In the genomic region with DNA sequence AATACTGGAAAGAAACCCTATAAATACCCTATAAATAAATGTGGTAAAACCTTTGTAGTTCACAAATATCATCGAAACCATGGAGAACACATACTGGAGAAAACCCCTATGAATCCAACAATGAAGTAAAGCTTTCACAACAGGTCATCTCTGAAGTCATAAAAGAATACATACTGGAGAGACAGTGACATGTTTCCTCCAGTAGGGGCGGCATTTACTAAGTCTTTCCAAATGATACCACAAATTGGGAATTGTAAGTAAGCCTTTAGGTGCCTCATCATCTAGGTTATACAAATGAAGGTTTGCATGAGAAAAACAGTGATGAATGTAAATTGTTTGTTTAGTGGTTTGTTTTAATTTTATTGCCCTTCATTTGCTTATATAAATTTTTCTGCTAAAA, we compare ENCODE assay signal across 9 mouse cellular contexts. TPM values are rescaled to one million over a fixed set of nuclear protein-coding genes. Genes with fewer than 3 reads are reported as not detected.
DNase-seq lines count a peak whose midpoint lies in the region; ATAC-seq and TF ChIP-seq lines count a peak whose summit lies in the region.
"Had no signal": no experiment of that assay in that cellular context is flagged by ENCODE, and none has a peak within 500 bp of the region (broad histone marks: within the 10 kb centered on the region; RNA-seq: fewer than 3 reads in every experiment).

No protein-coding gene starts in this region.

- H3K9ac ChIP-seq in heart, embryonic 11.5 days (ENCODE audit: low read depth, low read length), result no peak overlapping the region

- no peak overlapping the region for H3K4me2 ChIP-seq in heart, embryonic 11.5 days

- WGBS in lung, adult 2 months, result 35% methylated on average over 2 of the region's 2 CpGs
- 45% methylated on average over 2 of the region's 2 CpGs for WGBS in heart, embryonic 11.5 days (ENCODE audit: insufficient replicate concordance)

- H3K36me3 ChIP-seq in heart, embryonic 11.5 days (ENCODE audit: control insufficient read depth, insufficient read depth, low read length), result no peaks in the 10 kb centered on the region

- peak; percentile 8 for DNase-seq in heart, postnatal 4 days
- no peak for DNase-seq in heart, adult 9 months (ENCODE audit: low spot score in 2 of 2)
- DNase-seq in A20 (ENCODE audit: low read depth, low spot score) (peak; percentile 24), NIH3T3 (ENCODE audit: low read depth) (peak; percentile 48)
- DNase-seq in lung, adult 2 months, result no peak
- DNase-seq in left cerebral cortex, postnatal 25 days (ENCODE audit: low spot score in 2 of 2), result no peak
- no peak for DNase-seq in ovary, adult 18-20 months (ENCODE audit: low spot score)

- no peak for TF ChIP-seq POLR2A in lung, adult 2 months (IDR thresholded peaks at IDR 0.05; ENCODE audit: borderline replicate concordance, extremely low read depth, low read depth, low read length)

- no peaks in the 10 kb centered on the region for H3K27me3 ChIP-seq in heart, embryonic 11.5 days (ENCODE audit: control insufficient read depth, insufficient read depth, low read length)

- H3K4me1 ChIP-seq in lung, adult 2 months (ENCODE audit: control insufficient read depth, insufficient read depth, low read length), result no peaks in the 10 kb centered on the region
- H3K4me1 ChIP-seq in heart, embryonic 11.5 days (ENCODE audit: control insufficient read depth, insufficient read depth, low read length), result no peaks in the 10 kb centered on the region

- H3K4me3 ChIP-seq in lung, adult 2 months (replicated peaks; ENCODE audit: extremely low read depth, low read depth, low read length), result no peak overlapping the region
- no peak overlapping the region for H3K4me3 ChIP-seq in heart, embryonic 11.5 days (ENCODE audit: low read depth, low read length)

- intact Hi-C loops in left cerebral cortex, postnatal 25 days (cut with DNase I), result no loop called here

- H3K9me3 ChIP-seq in heart, embryonic 11.5 days (replicated peaks; ENCODE audit: control insufficient read depth, low read length), result no peaks in the 10 kb centered on the region

- TF ChIP-seq CTCF in lung, adult 2 months (IDR thresholded peaks at IDR 0.05; ENCODE audit: insufficient read depth, low read length), result peak; percentile 4; the same call in 1 of the 2 replicates

- H3K27ac ChIP-seq in heart, embryonic 11.5 days (ENCODE audit: low read depth, low read length), result no peak overlapping the region

- ATAC-seq in heart, embryonic 11.5 days (replicated peaks; ENCODE audit: insufficient number of reproducible peaks, low FRiP score, low TSS enrichment), result no peak
- ATAC-seq: midbrain, embryonic 16.5 days had no signal

RNA-seq across cellular contexts. Expression of gene Myo9b, which starts 48.0 kb away (rescaled TPM):
- total RNA-seq in heart, postnatal 4 days (2021), result 10 to 100 TPM; 47.8 to 51.5 TPM
- 32.7 and 37.6 TPM in 2 replicates for polyA plus RNA-seq in lung, adult 2 months (2012; rRNA removed)
- total RNA-seq in left cerebral cortex, postnatal 25 days (2021), result 10 to 100 TPM; 27.7 to 32.4 TPM
- polyA plus RNA-seq in heart, embryonic 11.5 days (2014; fragmentation: Nextera tagmentation; extraction: Ambion mirVana), result 15.1 and 23.3 TPM in 2 replicates

RNA-seq across cellular contexts. Expression of gene Haus8, which starts 48.2 kb away (rescaled TPM):
- total RNA-seq in heart, postnatal 4 days (2021), result 10 to 100 TPM; 81.3 to 82.0 TPM
- polyA plus RNA-seq in lung, adult 2 months (2012; rRNA removed), result 6.4 and 9.8 TPM in 2 replicates
- total RNA-seq in left cerebral cortex, postnatal 25 days (2021), result 10 to 100 TPM; 10.9 to 14.7 TPM
- polyA plus RNA-seq in heart, embryonic 11.5 days (2014; fragmentation: Nextera tagmentation; extraction: Ambion mirVana), result 113 and 116 TPM in 2 replicates

Comparison
In these comparisons a context has a peak if more than half of its experiments do, and no peak if none do; other contexts are left out.
1. DNase-seq: peak in heart, postnatal 4 days (single experiment), A20 (single experiment) and NIH3T3 (single experiment); none in heart, adult 9 months (0 of 2), lung, adult 2 months (single experiment), left cerebral cortex, postnatal 25 days (0 of 2) and ovary, adult 18-20 months (single experiment).
2. RNA of gene Haus8, which starts 48.2 kb away (total RNA-seq): 81.3 to 82.0 TPM in heart, postnatal 4 days; 10.9 to 14.7 TPM in left cerebral cortex, postnatal 25 days; every median in the first group is over 4 times any median in the second.